Mouse (Mus musculus): ENCODE results near the gene Camk2g. TPM values are rescaled to one million over a fixed set of nuclear protein-coding genes. Genes with fewer than 3 reads are reported as not detected.

Gene Camk2g
- polyA plus RNA-seq (2015; fragmentation: Nextera tagmentation; extraction: Ambion mirVana) = 4.1 and 5.2 TPM in 2 replicates

GRCm38 (mm10) chr14:20793758-20794531 is at the start of gene Camk2g:
Gene Camk2g (minus strand): TSS chr14:20794088.
- H3K4me1 ChIP-seq (ENCODE audit: control insufficient read depth, low read depth, low read length) = peaks cover 11% of the 10 kb centered on the region
- H3K4me2 ChIP-seq (ENCODE audit: low read depth, low read length) = peak within 1 kb of the TSS; percentile 95
- H3K27ac ChIP-seq (ENCODE audit: low read length) = peak within 1 kb of the TSS; percentile 57
- peak within 1 kb of the TSS; percentile 75 for H3K4me3 ChIP-seq (ENCODE audit: low read depth, low read length)
- H3K36me3 ChIP-seq (ENCODE audit: control insufficient read depth, insufficient read depth) = no peaks in the 10 kb centered on the region
- peak within 1 kb of the TSS; percentile 70 for H3K9ac ChIP-seq (ENCODE audit: low read depth, low read length)
- WGBS (ENCODE audit: insufficient replicate concordance) = under 1% methylated on average over 68 of the region's 76 CpGs
- no peaks in the 10 kb centered on the region for H3K9me3 ChIP-seq (replicated peaks; ENCODE audit: control insufficient read depth, low read length)
- no peaks in the 10 kb centered on the region for H3K27me3 ChIP-seq (ENCODE audit: control insufficient read depth, insufficient read depth, low read depth, low read length)
- peak; percentile 95 for ATAC-seq (ENCODE audit: low read depth)

GRCm38 (mm10) chr14:20842629-20843028 is 48.7 kb upstream of the Camk2g start:
- Histone ChIP-seq H3K9ac (ENCODE audit: low read depth, low read length) (no peak overlapping the region), H3K9me3 (replicated peaks; ENCODE audit: control insufficient read depth, low read length) (no peaks in the 10 kb centered on the region), H3K27ac (ENCODE audit: low read length) (no peak overlapping the region), H3K4me3 (ENCODE audit: low read depth, low read length) (no peak overlapping the region), H3K27me3 (ENCODE audit: control insufficient read depth, insufficient read depth, low read depth, low read length) (peaks cover 2% of the 10 kb centered on the region; the same call in 1 of the 2 replicates), H3K4me1 (ENCODE audit: control insufficient read depth, low read depth, low read length) (no peaks in the 10 kb centered on the region), H3K36me3 (ENCODE audit: control insufficient read depth, insufficient read depth) (no peaks in the 10 kb centered on the region), H3K4me2 (ENCODE audit: low read depth, low read length) (no peak overlapping the region)
- ATAC-seq (ENCODE audit: low read depth) = no peak
- WGBS (ENCODE audit: insufficient replicate concordance) = 63% methylated on average over 3 of the region's 3 CpGs

GRCm38 (mm10) chr14:20841526-20841925 is 47.6 kb upstream of the Camk2g start:
- no peak overlapping the region for H3K4me3 ChIP-seq (ENCODE audit: low read depth, low read length)
- H3K9me3 ChIP-seq (replicated peaks; ENCODE audit: control insufficient read depth, low read length) = no peaks in the 10 kb centered on the region
- no peaks in the 10 kb centered on the region for H3K4me1 ChIP-seq (ENCODE audit: control insufficient read depth, low read depth, low read length)
- no peaks in the 10 kb centered on the region for H3K36me3 ChIP-seq (ENCODE audit: control insufficient read depth, insufficient read depth)
- ATAC-seq (ENCODE audit: low read depth) = no peak
- H3K27me3 ChIP-seq (ENCODE audit: control insufficient read depth, insufficient read depth, low read depth, low read length) = peaks cover 4% of the 10 kb centered on the region; the same call in 1 of the 2 replicates
- WGBS (ENCODE audit: insufficient replicate concordance) = 56% methylated on average over 2 of the region's 2 CpGs
- H3K4me2 ChIP-seq (ENCODE audit: low read depth, low read length) = no peak overlapping the region
- H3K27ac ChIP-seq (ENCODE audit: low read length) = no peak overlapping the region
- no peak overlapping the region for H3K9ac ChIP-seq (ENCODE audit: low read depth, low read length)

GRCm38 (mm10) chr14:20837681-20838080 is 43.8 kb upstream of the Camk2g start:
- Histone ChIP-seq H3K9me3 (replicated peaks; ENCODE audit: control insufficient read depth, low read length) (no peaks in the 10 kb centered on the region), H3K27ac (ENCODE audit: low read length) (no peak overlapping the region), H3K4me1 (ENCODE audit: control insufficient read depth, low read depth, low read length) (no peaks in the 10 kb centered on the region), H3K4me3 (ENCODE audit: low read depth, low read length) (no peak overlapping the region), H3K4me2 (ENCODE audit: low read depth, low read length) (no peak overlapping the region), H3K9ac (ENCODE audit: low read depth, low read length) (no peak overlapping the region), H3K36me3 (ENCODE audit: control insufficient read depth, insufficient read depth) (no peaks in the 10 kb centered on the region), H3K27me3 (ENCODE audit: control insufficient read depth, insufficient read depth, low read depth, low read length) (peaks cover 4% of the 10 kb centered on the region; the same call in 1 of the 2 replicates)
- no peak for ATAC-seq (ENCODE audit: low read depth)
- WGBS (ENCODE audit: insufficient replicate concordance) = 68% methylated on average over 7 of the region's 7 CpGs

DNA sequence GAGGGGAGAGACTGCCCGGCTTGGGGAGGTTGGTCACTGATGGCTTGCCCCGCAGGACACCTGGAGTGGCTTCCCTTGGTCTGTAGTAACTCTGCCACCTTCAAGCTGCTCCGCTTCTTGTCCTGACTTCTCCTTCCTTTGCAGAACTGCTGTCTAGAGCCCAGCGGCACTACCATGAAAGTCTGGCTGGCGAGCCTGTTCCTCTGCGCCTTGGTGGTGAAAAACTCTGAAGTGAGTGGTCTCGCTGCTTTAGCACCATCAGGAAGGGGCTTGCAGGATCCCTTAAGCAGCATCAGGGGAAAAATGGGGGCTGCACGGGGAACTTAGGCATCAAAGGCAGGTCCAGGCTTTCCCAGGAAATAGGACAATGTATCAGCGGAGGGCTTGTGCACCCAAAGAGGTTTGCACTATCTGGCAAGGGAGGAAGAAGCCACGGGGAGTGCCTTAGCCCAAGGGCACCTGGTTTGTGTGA is 43.1 kb upstream of the Camk2g start:
- Histone ChIP-seq H3K9me3 (replicated peaks; ENCODE audit: control insufficient read depth, low read length) (no peaks in the 10 kb centered on the region), H3K4me1 (ENCODE audit: control insufficient read depth, low read depth, low read length) (no peaks in the 10 kb centered on the region), H3K4me2 (ENCODE audit: low read depth, low read length) (peak overlapping the region; percentile 65), H3K27ac (ENCODE audit: low read length) (no peak overlapping the region), H3K27me3 (ENCODE audit: control insufficient read depth, insufficient read depth, low read depth, low read length) (peaks cover 4% of the 10 kb centered on the region; the same call in 1 of the 2 replicates), H3K36me3 (ENCODE audit: control insufficient read depth, insufficient read depth) (no peaks in the 10 kb centered on the region), H3K9ac (ENCODE audit: low read depth, low read length) (peak overlapping the region; percentile 48), H3K4me3 (ENCODE audit: low read depth, low read length) (peak overlapping the region; percentile 54)
- ATAC-seq (ENCODE audit: low read depth) = peak; percentile 5; the same call in 1 of the 2 replicates
- 3% methylated on average over 10 of the region's 10 CpGs for WGBS (ENCODE audit: insufficient replicate concordance)

- Histone ChIP-seq H3K27me3 (ENCODE audit: control insufficient read depth, insufficient read depth, low read depth, low read length) (peaks cover 4% of the 10 kb centered on the region; the same call in 1 of the 2 replicates), H3K27ac (ENCODE audit: low read length) (no peak within 1 kb of the TSS), H3K4me2 (ENCODE audit: low read depth, low read length) (peak within 1 kb of the TSS; percentile 65), H3K9me3 (replicated peaks; ENCODE audit: control insufficient read depth, low read length) (no peaks in the 10 kb centered on the region), H3K4me1 (ENCODE audit: control insufficient read depth, low read depth, low read length) (no peaks in the 10 kb centered on the region), H3K4me3 (ENCODE audit: low read depth, low read length) (peak within 1 kb of the TSS; percentile 54), H3K36me3 (ENCODE audit: control insufficient read depth, insufficient read depth) (no peaks in the 10 kb centered on the region), H3K9ac (ENCODE audit: low read depth, low read length) (peak within 1 kb of the TSS; percentile 48)
- peak; percentile 79 for ATAC-seq (ENCODE audit: low read depth)
- 2% methylated on average over 33 of the region's 33 CpGs for WGBS (ENCODE audit: insufficient replicate concordance)
Measured at GRCm38 (mm10) chr14:20836171-20836904, 42.5 kb upstream of the Camk2g start, which contains the start of gene Plau. Gene Plau (plus strand): TSS chr14:20836660.

GRCm38 (mm10) chr14:20834136-20834535 is 40.2 kb upstream of the Camk2g start:
- ATAC-seq (ENCODE audit: low read depth) = no peak
- peaks cover 4% of the 10 kb centered on the region; the same call in 1 of the 2 replicates for H3K27me3 ChIP-seq (ENCODE audit: control insufficient read depth, insufficient read depth, low read depth, low read length)
- no peaks in the 10 kb centered on the region for H3K9me3 ChIP-seq (replicated peaks; ENCODE audit: control insufficient read depth, low read length)
- no peaks in the 10 kb centered on the region for H3K36me3 ChIP-seq (ENCODE audit: control insufficient read depth, insufficient read depth)
- no peak overlapping the region for H3K4me2 ChIP-seq (ENCODE audit: low read depth, low read length)
- 12% methylated on average over 7 of the region's 7 CpGs for WGBS (ENCODE audit: insufficient replicate concordance)
- H3K4me1 ChIP-seq (ENCODE audit: control insufficient read depth, low read depth, low read length) = no peaks in the 10 kb centered on the region
- H3K4me3 ChIP-seq (ENCODE audit: low read depth, low read length) = no peak overlapping the region
- H3K9ac ChIP-seq (ENCODE audit: low read depth, low read length) = no peak overlapping the region
- no peak overlapping the region for H3K27ac ChIP-seq (ENCODE audit: low read length)

GRCm38 (mm10) chr14:20833525-20833924 is 39.6 kb upstream of the Camk2g start:
- WGBS (ENCODE audit: insufficient replicate concordance) = 59% methylated on average over 4 of the region's 4 CpGs
- peaks cover 4% of the 10 kb centered on the region; the same call in 1 of the 2 replicates for H3K27me3 ChIP-seq (ENCODE audit: control insufficient read depth, insufficient read depth, low read depth, low read length)
- no peaks in the 10 kb centered on the region for H3K36me3 ChIP-seq (ENCODE audit: control insufficient read depth, insufficient read depth)

More at GRCm38 (mm10) chr14:20833525-20833924, 39.6 kb upstream of the Camk2g start:
- no peak overlapping the region for H3K9ac ChIP-seq (ENCODE audit: low read depth, low read length)
- H3K4me3 ChIP-seq (ENCODE audit: low read depth, low read length) = no peak overlapping the region
- H3K4me2 ChIP-seq (ENCODE audit: low read depth, low read length) = no peak overlapping the region
- no peaks in the 10 kb centered on the region for H3K4me1 ChIP-seq (ENCODE audit: control insufficient read depth, low read depth, low read length)
- no peaks in the 10 kb centered on the region for H3K9me3 ChIP-seq (replicated peaks; ENCODE audit: control insufficient read depth, low read length)
- no peak overlapping the region for H3K27ac ChIP-seq (ENCODE audit: low read length)
- ATAC-seq (ENCODE audit: low read depth) = no peak
